Mouse (Mus musculus): ENCODE measurements around the gene Dad1. TPM values are rescaled to one million over a fixed set of nuclear protein-coding genes. Genes with fewer than 3 reads are reported as not detected.

The Dad1 gene
- total RNA-seq, 1 experiment: 174 TPM

DNA sequence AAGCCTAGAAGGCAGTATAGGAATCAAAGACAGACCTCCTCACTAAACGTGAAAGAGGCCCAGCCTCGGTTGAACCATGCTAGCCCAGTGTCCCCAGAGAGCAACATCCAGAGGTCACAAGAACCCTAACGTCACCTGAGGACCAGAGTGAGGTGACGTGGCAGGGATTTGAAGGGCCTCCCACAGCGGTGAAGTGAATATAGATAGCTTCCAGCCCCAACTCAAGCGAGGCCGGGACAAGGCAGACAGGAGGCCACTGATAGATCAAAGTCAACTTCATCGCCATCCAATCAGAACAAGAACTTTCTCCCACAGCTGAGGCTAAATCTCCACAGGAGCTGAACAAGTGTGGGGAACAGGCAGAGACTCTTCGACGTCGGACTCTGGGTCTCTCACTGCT, 28.2 kb downstream of the Dad1 start:
- in situ Hi-C loops (cut with MboI; ENCODE audit: low sequenced_read_pairs in 2 of 2, unreplicated experiment in 2 of 2): loop anchor here in 1 of 2 experiments (10.0 kb wide), 1 partner anchor 161 kb away; no protein-coding TSS in a partner anchor
- H3K4me1 ChIP-seq (ENCODE audit: control insufficient read depth in 2 of 2, insufficient read depth in 2 of 2, low read length in 2 of 2, poor library complexity in 1 of 2): peaks cover 3 to 23% of the 10 kb centered on the region in 2 experiments; a peak in 3 of 4 replicates
- no peak overlapping the region for H3K27ac ChIP-seq (ENCODE audit: insufficient read depth, low read depth, low read length, poor library complexity, severe bottlenecking)
- TF ChIP-seq HCFC1 (IDR thresholded peaks at IDR 0.05; ENCODE audit: borderline replicate concordance, insufficient read depth, low read length) (no peak), MAFK (IDR thresholded peaks at IDR 0.05; ENCODE audit: insufficient read depth, low read depth, low read length) (no peak), ZC3H11A (IDR thresholded peaks at IDR 0.05; ENCODE audit: borderline replicate concordance, low read depth, low read length) (no peak), CHD2 (IDR thresholded peaks at IDR 0.05; ENCODE audit: low read depth, low read length) (no peak), ZNF384 (IDR thresholded peaks at IDR 0.05; ENCODE audit: low read depth, low read length) (no peak)
- DNase-seq (ENCODE audit: low read depth, low spot score): no peak
- H3K9me3 ChIP-seq (ENCODE audit: control insufficient read depth, insufficient read depth, low read depth, low read length): no peaks in the 10 kb centered on the region
- H3K36me3 ChIP-seq (ENCODE audit: control insufficient read depth, insufficient read depth, low read length, poor library complexity, severe bottlenecking): no peaks in the 10 kb centered on the region
- H3K9ac ChIP-seq (ENCODE audit: insufficient read depth, low read depth, low read length, poor library complexity, severe bottlenecking): no peak overlapping the region
- no peak overlapping the region for H3K4me3 ChIP-seq (ENCODE audit: insufficient read depth in 1 of 2, low read depth in 1 of 2, low read length in 2 of 2, poor library complexity in 1 of 2, severe bottlenecking in 1 of 2)

DNA sequence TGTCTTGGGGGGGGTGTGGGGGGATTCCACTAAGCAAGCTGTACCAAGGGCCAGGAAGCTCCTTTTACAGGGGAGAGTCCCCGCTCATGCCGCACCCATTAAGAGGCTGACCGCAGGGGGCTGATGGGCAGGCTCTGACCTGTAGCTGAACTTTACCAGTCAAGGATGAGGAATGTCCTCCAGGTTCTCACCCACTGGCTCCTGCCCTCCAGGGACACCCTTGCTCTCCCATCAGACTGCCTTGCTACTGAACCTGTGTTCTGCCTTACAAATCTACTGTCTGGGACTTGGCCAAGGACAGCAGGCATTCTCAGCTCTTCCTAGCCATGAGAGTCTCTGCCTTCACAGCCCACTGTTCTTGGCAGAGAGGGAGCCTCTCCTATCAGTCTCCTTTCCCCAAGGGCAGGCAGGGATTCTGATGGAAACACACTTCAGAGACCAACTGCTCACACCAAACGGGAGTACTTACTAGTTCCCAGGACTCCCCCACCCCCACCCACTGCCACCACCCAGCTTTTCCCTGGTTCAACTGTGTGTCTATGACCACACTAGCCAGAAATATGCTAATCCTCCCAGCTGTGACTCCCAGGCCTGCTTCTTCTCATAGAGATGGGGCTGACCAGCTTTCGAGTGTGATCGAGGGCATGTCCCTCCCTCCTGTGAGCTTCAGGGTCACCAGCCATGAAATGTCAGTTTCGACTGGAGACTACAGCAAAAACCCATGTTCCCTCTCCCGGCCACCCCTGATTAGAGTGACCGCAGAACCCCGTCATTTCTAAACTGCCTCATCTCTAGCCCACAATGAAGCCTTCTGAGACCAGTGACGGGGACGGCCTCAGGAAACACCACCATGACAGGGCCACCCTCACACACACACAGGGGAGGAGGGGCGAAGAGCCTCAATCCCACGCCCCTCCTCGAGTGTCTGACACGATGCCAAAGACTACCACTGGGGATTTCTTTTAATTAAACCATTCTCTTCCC, 29.1 kb downstream of the Dad1 start:
- no peak for DNase-seq (ENCODE audit: low read depth, low spot score)

DNA sequence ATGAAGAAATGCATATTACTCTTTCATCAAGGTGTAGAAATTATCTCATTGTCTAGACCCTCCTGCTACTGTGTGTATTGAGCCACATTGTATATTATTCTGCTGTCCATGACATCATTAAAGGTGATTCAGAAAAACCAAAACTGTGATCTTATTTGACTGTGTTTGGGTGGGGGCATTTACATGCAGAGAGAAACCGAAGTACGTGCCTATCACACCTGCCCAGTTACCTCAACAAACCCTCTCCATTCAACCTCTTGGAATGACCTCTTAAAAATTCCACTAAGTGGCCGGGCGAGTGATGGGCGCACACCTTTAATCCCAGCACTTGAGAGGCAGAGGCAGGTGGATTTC, 29.9 kb downstream of the Dad1 start:
- H3K9ac ChIP-seq (ENCODE audit: insufficient read depth, low read depth, low read length, poor library complexity, severe bottlenecking): no peak overlapping the region
- no peak overlapping the region for H3K4me3 ChIP-seq (ENCODE audit: insufficient read depth in 1 of 2, low read depth in 1 of 2, low read length in 2 of 2, poor library complexity in 1 of 2, severe bottlenecking in 1 of 2)
- H3K4me1 ChIP-seq (ENCODE audit: control insufficient read depth in 2 of 2, insufficient read depth in 2 of 2, low read length in 2 of 2, poor library complexity in 1 of 2): peaks cover 3 to 18% of the 10 kb centered on the region in 2 experiments; a peak in 2 of 4 replicates
- no peaks in the 10 kb centered on the region for H3K9me3 ChIP-seq (ENCODE audit: control insufficient read depth, insufficient read depth, low read depth, low read length)
- no peak overlapping the region for H3K27ac ChIP-seq (ENCODE audit: insufficient read depth, low read depth, low read length, poor library complexity, severe bottlenecking)
- H3K36me3 ChIP-seq (ENCODE audit: control insufficient read depth, insufficient read depth, low read length, poor library complexity, severe bottlenecking): no peaks in the 10 kb centered on the region
- DNase-seq (ENCODE audit: low read depth, low spot score): no peak
- in situ Hi-C loops (cut with MboI; ENCODE audit: low sequenced_read_pairs in 2 of 2, unreplicated experiment in 2 of 2): loop anchor here in 1 of 2 experiments (10.0 kb wide), 1 partner anchor 159 kb away; no protein-coding TSS in a partner anchor
- TF ChIP-seq HCFC1 (IDR thresholded peaks at IDR 0.05; ENCODE audit: borderline replicate concordance, insufficient read depth, low read length): no peak
- no peak for TF ChIP-seq CHD2 (IDR thresholded peaks at IDR 0.05; ENCODE audit: low read depth, low read length)
- no peak for TF ChIP-seq MAFK (IDR thresholded peaks at IDR 0.05; ENCODE audit: insufficient read depth, low read depth, low read length)
- TF ChIP-seq ZNF384 (IDR thresholded peaks at IDR 0.05; ENCODE audit: low read depth, low read length): no peak
- no peak for TF ChIP-seq ZC3H11A (IDR thresholded peaks at IDR 0.05; ENCODE audit: borderline replicate concordance, low read depth, low read length)

More for the DNA sequence above, 29.1 kb downstream of the Dad1 start:
- no peaks in the 10 kb centered on the region for H3K9me3 ChIP-seq (ENCODE audit: control insufficient read depth, insufficient read depth, low read depth, low read length)
- no peak for TF ChIP-seq ZC3H11A (IDR thresholded peaks at IDR 0.05; ENCODE audit: borderline replicate concordance, low read depth, low read length)
- no peak for TF ChIP-seq HCFC1 (IDR thresholded peaks at IDR 0.05; ENCODE audit: borderline replicate concordance, insufficient read depth, low read length)
- no peak for TF ChIP-seq MAFK (IDR thresholded peaks at IDR 0.05; ENCODE audit: insufficient read depth, low read depth, low read length)
- no peaks in the 10 kb centered on the region for H3K36me3 ChIP-seq (ENCODE audit: control insufficient read depth, insufficient read depth, low read length, poor library complexity, severe bottlenecking)
- H3K4me1 ChIP-seq (ENCODE audit: control insufficient read depth in 2 of 2, insufficient read depth in 2 of 2, low read length in 2 of 2, poor library complexity in 1 of 2): peaks cover 3 to 18% of the 10 kb centered on the region in 2 experiments; a peak in 2 of 4 replicates
- no peak overlapping the region for H3K9ac ChIP-seq (ENCODE audit: insufficient read depth, low read depth, low read length, poor library complexity, severe bottlenecking)
- no peak overlapping the region for H3K27ac ChIP-seq (ENCODE audit: insufficient read depth, low read depth, low read length, poor library complexity, severe bottlenecking)
- H3K4me3 ChIP-seq (ENCODE audit: insufficient read depth in 1 of 2, low read depth in 1 of 2, low read length in 2 of 2, poor library complexity in 1 of 2, severe bottlenecking in 1 of 2): no peak overlapping the region
- in situ Hi-C loops (cut with MboI; ENCODE audit: low sequenced_read_pairs in 2 of 2, unreplicated experiment in 2 of 2): loop anchor here in 1 of 2 experiments (10.0 kb wide), 1 partner anchor 160 kb away; no protein-coding TSS in a partner anchor

DNA sequence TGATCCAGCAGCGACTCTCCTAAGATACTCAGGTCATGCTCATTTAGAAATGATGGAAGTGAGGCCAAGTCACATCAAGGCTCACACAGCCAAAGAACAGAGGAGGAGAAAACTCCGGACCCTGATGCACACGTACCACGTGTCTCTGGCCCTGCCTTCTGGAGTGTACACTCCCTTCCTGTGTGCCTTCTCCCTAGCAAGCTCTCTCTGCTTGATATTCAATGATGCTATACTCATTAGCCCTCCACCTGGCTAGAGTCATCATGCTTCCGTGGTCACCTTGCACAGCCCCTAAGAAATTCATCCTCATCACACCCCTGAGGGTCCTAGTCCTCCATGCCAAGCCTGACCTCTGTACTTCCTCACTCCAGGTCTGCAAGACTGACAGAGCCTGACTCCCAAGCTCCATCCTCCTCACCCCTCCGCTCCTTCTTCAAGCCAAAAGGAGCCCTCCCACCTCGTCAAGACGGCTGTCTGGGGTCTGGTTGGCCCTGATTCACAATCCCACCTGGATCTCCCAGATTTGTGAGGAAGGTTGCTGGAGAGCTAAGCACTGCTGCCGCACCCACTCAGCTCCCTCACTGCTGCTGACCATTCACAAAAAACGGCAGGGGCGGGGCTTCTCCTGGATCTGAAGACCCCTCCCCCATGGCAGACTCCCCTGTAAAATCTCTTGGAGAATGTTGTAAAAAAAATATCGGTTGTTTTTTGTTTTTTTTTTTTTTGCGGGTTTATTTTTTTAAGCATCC, 30.4 kb downstream of the Dad1 start:
- no peaks in the 10 kb centered on the region for H3K9me3 ChIP-seq (ENCODE audit: control insufficient read depth, insufficient read depth, low read depth, low read length)
- peaks cover 0 to 13% of the 10 kb centered on the region in 2 experiments; a peak in 2 of 4 replicates for H3K4me1 ChIP-seq (ENCODE audit: control insufficient read depth in 2 of 2, insufficient read depth in 2 of 2, low read length in 2 of 2, poor library complexity in 1 of 2)
- no peak overlapping the region for H3K4me3 ChIP-seq (ENCODE audit: insufficient read depth in 1 of 2, low read depth in 1 of 2, low read length in 2 of 2, poor library complexity in 1 of 2, severe bottlenecking in 1 of 2)
- no peak overlapping the region for H3K27ac ChIP-seq (ENCODE audit: insufficient read depth, low read depth, low read length, poor library complexity, severe bottlenecking)
- no peak for DNase-seq (ENCODE audit: low read depth, low spot score)
- H3K9ac ChIP-seq (ENCODE audit: insufficient read depth, low read depth, low read length, poor library complexity, severe bottlenecking): no peak overlapping the region
- no peaks in the 10 kb centered on the region for H3K36me3 ChIP-seq (ENCODE audit: control insufficient read depth, insufficient read depth, low read length, poor library complexity, severe bottlenecking)
- in situ Hi-C loops (cut with MboI; ENCODE audit: low sequenced_read_pairs in 2 of 2, unreplicated experiment in 2 of 2): loop anchor here in 1 of 2 experiments (10.0 kb wide), 1 partner anchor 159 kb away; no protein-coding TSS in a partner anchor
- TF ChIP-seq ZNF384 (IDR thresholded peaks at IDR 0.05; ENCODE audit: low read depth, low read length) (0 out of 2 replicates have a peak, but pooled peaks have one; percentile 42), ZC3H11A (IDR thresholded peaks at IDR 0.05; ENCODE audit: borderline replicate concordance, low read depth, low read length) (no peak), CHD2 (IDR thresholded peaks at IDR 0.05; ENCODE audit: low read depth, low read length) (no peak)

All from ES-E14 (cell line).